Mouse (Mus musculus): Measurements from ENCODE around the gene Arf5. TPM values are rescaled to one million over a fixed set of nuclear protein-coding genes. Genes with fewer than 3 reads are reported as not detected.

Arf5 gene
- total RNA-seq (2014; rRNA removed) = 378 and 412 TPM in 2 replicates
- polyA plus RNA-seq (2015; fragmentation: Nextera tagmentation; extraction: Ambion mirVana) = 456 and 484 TPM in 2 replicates

GRCm38 (mm10) chr6:28423313-28423712 lies at the start of gene Arf5:
Gene Arf5, plus strand, starts transcription at chr6:28423560.
- WGBS = under 1% methylated on average over 14 of the region's 42 CpGs
- H3K27me3 ChIP-seq (ENCODE audit: insufficient read depth, low read length) = no peaks in the 10 kb centered on the region
- TF ChIP-seq CTCF (IDR thresholded peaks at IDR 0.05) = no peak
- H3K4me3 ChIP-seq (ENCODE audit: low read depth, low read length) = peak within 1 kb of the TSS; percentile 88
- H3K9me3 ChIP-seq (ENCODE audit: low read length) = no peaks in the 10 kb centered on the region
- H3K36me3 ChIP-seq (ENCODE audit: insufficient read depth, low read length) = peaks cover 21% of the 10 kb centered on the region
- H3K4me1 ChIP-seq (ENCODE audit: insufficient read depth, low read length) = peaks cover 24% of the 10 kb centered on the region
- peak within 1 kb of the TSS; percentile 62 for H3K4me2 ChIP-seq (ENCODE audit: low read depth, low read length, poor library complexity, severe bottlenecking)
- ATAC-seq (ENCODE audit: low FRiP score) (peak; percentile 79), DNase-seq (ENCODE audit: low spot score) (peak; percentile 89)
- peak within 1 kb of the TSS; percentile 86 for H3K9ac ChIP-seq (replicated peaks; ENCODE audit: low read length, poor library complexity, severe bottlenecking)
- H3K27ac ChIP-seq (ENCODE audit: low read depth, low read length) = peak within 1 kb of the TSS; percentile 80

- Histone ChIP-seq H3K9ac (replicated peaks; ENCODE audit: low read length, poor library complexity, severe bottlenecking) (no peak overlapping the region), H3K4me3 (ENCODE audit: low read depth, low read length) (no peak overlapping the region), H3K9me3 (ENCODE audit: low read length) (no peaks in the 10 kb centered on the region), H3K36me3 (ENCODE audit: insufficient read depth, low read length) (no peaks in the 10 kb centered on the region), H3K27me3 (ENCODE audit: insufficient read depth, low read length) (no peaks in the 10 kb centered on the region), H3K4me1 (ENCODE audit: insufficient read depth, low read length) (no peaks in the 10 kb centered on the region), H3K4me2 (ENCODE audit: low read depth, low read length, poor library complexity, severe bottlenecking) (no peak overlapping the region), H3K27ac (ENCODE audit: low read depth, low read length) (no peak overlapping the region)
- ATAC-seq (ENCODE audit: low FRiP score) (no peak), DNase-seq (ENCODE audit: low spot score) (peak; percentile 50)
- WGBS = 59% methylated on average over 4 of the region's 4 CpGs
- TF ChIP-seq CTCF (IDR thresholded peaks at IDR 0.05) = peak; percentile 68
Observed at GRCm38 (mm10) chr6:28381983-28382382, 41.4 kb upstream of the Arf5 start.

GRCm38 (mm10) chr6:28385169-28385568 lies 38.2 kb upstream of the Arf5 start:
- TF ChIP-seq CTCF (IDR thresholded peaks at IDR 0.05) = no peak
- Histone ChIP-seq H3K27ac (ENCODE audit: low read depth, low read length) (no peak overlapping the region), H3K4me2 (ENCODE audit: low read depth, low read length, poor library complexity, severe bottlenecking) (no peak overlapping the region), H3K36me3 (ENCODE audit: insufficient read depth, low read length) (no peaks in the 10 kb centered on the region), H3K27me3 (ENCODE audit: insufficient read depth, low read length) (no peaks in the 10 kb centered on the region), H3K9me3 (ENCODE audit: low read length) (no peaks in the 10 kb centered on the region), H3K9ac (replicated peaks; ENCODE audit: low read length, poor library complexity, severe bottlenecking) (no peak overlapping the region), H3K4me3 (ENCODE audit: low read depth, low read length) (no peak overlapping the region), H3K4me1 (ENCODE audit: insufficient read depth, low read length) (no peaks in the 10 kb centered on the region)
- WGBS = 81% methylated on average over 3 of the region's 3 CpGs
- no peak for DNase-seq (ENCODE audit: low spot score)
- ATAC-seq (ENCODE audit: low FRiP score) = no peak

- Histone ChIP-seq H3K9me3 (ENCODE audit: low read length) (no peaks in the 10 kb centered on the region), H3K4me3 (ENCODE audit: low read depth, low read length) (no peak overlapping the region), H3K27ac (ENCODE audit: low read depth, low read length) (no peak overlapping the region), H3K36me3 (ENCODE audit: insufficient read depth, low read length) (no peaks in the 10 kb centered on the region), H3K4me2 (ENCODE audit: low read depth, low read length, poor library complexity, severe bottlenecking) (no peak overlapping the region), H3K4me1 (ENCODE audit: insufficient read depth, low read length) (no peaks in the 10 kb centered on the region), H3K27me3 (ENCODE audit: insufficient read depth, low read length) (no peaks in the 10 kb centered on the region), H3K9ac (replicated peaks; ENCODE audit: low read length, poor library complexity, severe bottlenecking) (no peak overlapping the region)
- ATAC-seq (ENCODE audit: low FRiP score) (no peak), DNase-seq (ENCODE audit: low spot score) (no peak)
- no peak for TF ChIP-seq CTCF (IDR thresholded peaks at IDR 0.05)
- WGBS = 95% methylated on average over 3 of the region's 3 CpGs
Observed at GRCm38 (mm10) chr6:28389038-28389437, 34.3 kb upstream of the Arf5 start.

- Histone ChIP-seq H3K4me3 (ENCODE audit: low read depth, low read length) (peak overlapping the region; percentile 50), H3K9me3 (ENCODE audit: low read length) (no peaks in the 10 kb centered on the region), H3K27ac (ENCODE audit: low read depth, low read length) (no peak overlapping the region), H3K36me3 (ENCODE audit: insufficient read depth, low read length) (no peaks in the 10 kb centered on the region), H3K4me1 (ENCODE audit: insufficient read depth, low read length) (no peaks in the 10 kb centered on the region; the same call in 1 of the 2 replicates), H3K4me2 (ENCODE audit: low read depth, low read length, poor library complexity, severe bottlenecking) (peak overlapping the region; percentile 96), H3K27me3 (ENCODE audit: insufficient read depth, low read length) (no peaks in the 10 kb centered on the region), H3K9ac (replicated peaks; ENCODE audit: low read length, poor library complexity, severe bottlenecking) (0 out of 2 replicates have a peak overlapping the region, but pooled peaks have one; percentile 19)
- WGBS = 27% methylated on average over 15 of the region's 15 CpGs
- ATAC-seq (ENCODE audit: low FRiP score) (no peak), DNase-seq (ENCODE audit: low spot score) (no peak)
- no peak for TF ChIP-seq CTCF (IDR thresholded peaks at IDR 0.05)
Observed at GRCm38 (mm10) chr6:28396051-28396852, 27.1 kb upstream of the Arf5 start.

- ATAC-seq (ENCODE audit: low FRiP score) = no peak
- peak; percentile 26 for DNase-seq (ENCODE audit: low spot score)
- H3K9me3 ChIP-seq (ENCODE audit: low read length) = no peaks in the 10 kb centered on the region
- peak overlapping the region; percentile 96 for H3K4me2 ChIP-seq (ENCODE audit: low read depth, low read length, poor library complexity, severe bottlenecking)
- 2% methylated on average over 19 of the region's 19 CpGs for WGBS
- peak overlapping the region; percentile 50 for H3K4me3 ChIP-seq (ENCODE audit: low read depth, low read length)
- H3K27me3 ChIP-seq (ENCODE audit: insufficient read depth, low read length) = no peaks in the 10 kb centered on the region
- H3K4me1 ChIP-seq (ENCODE audit: insufficient read depth, low read length) = no peaks in the 10 kb centered on the region; the same call in 1 of the 2 replicates
- 0 out of 2 replicates have a peak overlapping the region, but pooled peaks have one; percentile 19 for H3K9ac ChIP-seq (replicated peaks; ENCODE audit: low read length, poor library complexity, severe bottlenecking)
- no peak for TF ChIP-seq CTCF (IDR thresholded peaks at IDR 0.05)
- H3K27ac ChIP-seq (ENCODE audit: low read depth, low read length) = no peak overlapping the region
- no peaks in the 10 kb centered on the region for H3K36me3 ChIP-seq (ENCODE audit: insufficient read depth, low read length)
Observed at GRCm38 (mm10) chr6:28396853-28397457, 26.4 kb upstream of the Arf5 start.
